Mouse (Mus musculus) hindbrain, postnatal 0 days (tissue): ENCODE data around the gene Pla2r1. TPM values are rescaled to one million over a fixed set of nuclear protein-coding genes. Genes with fewer than 3 reads are reported as not detected.
A peak's percentile ranks its signal among the peaks of the same experiment; 100 is the strongest.

Experiments
- ATAC-seq: fragments of 200-750 bp; cut with Nextera tagmentation; 2 replicates; pipeline ENCODE4 v1.8.0; 2017; ENCODE audit warnings: mild to moderate bottlenecking, moderate TSS enrichment, moderate library complexity
- DNase-seq: peaks from one replicate; pipeline ENCODE4 v3.0.0-alpha.2; 2015; ENCODE audit warnings: low spot score
- H3K27ac ChIP-seq: fragments of 300-500 bp; sonication (generic); 2 replicates; pipeline ENCODE4 v1.5.1; 2014; ENCODE audit warnings: mild to moderate bottlenecking
- H3K27me3 ChIP-seq: fragments of 300-500 bp; sonication (generic); 2 replicates; pipeline ENCODE4 v1.6.1; 2014; ENCODE audit warnings: low read length, mixed read lengths; ENCODE audit not compliant: insufficient read depth
- H3K36me3 ChIP-seq: fragments of 300-500 bp; sonication (generic); 2 replicates; pipeline ENCODE4 v1.6.1; 2014; ENCODE audit warnings: low read length, mixed read lengths; ENCODE audit not compliant: insufficient read depth
- H3K4me1 ChIP-seq: fragments of 300-500 bp; sonication (generic); 2 replicates; pipeline ENCODE4 v1.6.1; 2014; ENCODE audit warnings: antibody characterized with exemption, low read length, mixed read lengths; ENCODE audit not compliant: insufficient read depth
- H3K4me2 ChIP-seq: fragments of 300-500 bp; sonication (generic); 2 replicates; pipeline ENCODE4 v1.6.1; 2014; ENCODE audit warnings: low read depth, mild to moderate bottlenecking, low read length, moderate library complexity, mixed read lengths
- H3K4me3 ChIP-seq: fragments of 300-500 bp; sonication (generic); 2 replicates; pipeline ENCODE4 v1.5.1; 2014; ENCODE audit warnings: low read length
- H3K9ac ChIP-seq: fragments of 300-500 bp; sonication (generic); replicated peaks from 2 replicates; pipeline ENCODE4 v1.6.1; 2014; ENCODE audit warnings: mild to moderate bottlenecking, low read length, moderate library complexity, mixed read lengths
- H3K9me3 ChIP-seq: fragments of 300-500 bp; sonication (generic); 2 replicates; pipeline ENCODE4 v1.6.1; 2016; ENCODE audit warnings: low read length, mixed read lengths
- CTCF ChIP-seq: IDR thresholded peaks from 2 replicates; pipeline ENCODE4 v1.5.1; 2016; ENCODE audit warnings: antibody characterized with exemption, control low read depth, low read depth
- WGBS: fragments of 180-500 bp; shearing (Covaris S2); extraction: QIAGEN DNeasy Blood & Tissue Kit; methylation state at CpG from one replicate; pipeline ENCODE4 v1.1.7; 2014; 5-methylcytosine and 5-hydroxymethylcytosine counted together
- polyA plus RNA-seq: library from polyadenylated mRNA; unstranded; fragments of >200 nt; fragmentation: Nextera tagmentation; extraction: Ambion mirVana; gene quantifications from 2 replicates; pipeline ENCODE4 v1.2.1, GENCODE M21; 2015
- total RNA-seq: library from RNA; depleted of rRNA; stranded (reverse); fragments of >200 nt; gene quantifications from 2 replicates; pipeline ENCODE4 v1.2.3, GENCODE M21; 2014

Pla2r1 gene
- total and polyA plus RNA-seq, 2 experiments from 2014 or later = under 0.01 to 0.25 TPM

DNA sequence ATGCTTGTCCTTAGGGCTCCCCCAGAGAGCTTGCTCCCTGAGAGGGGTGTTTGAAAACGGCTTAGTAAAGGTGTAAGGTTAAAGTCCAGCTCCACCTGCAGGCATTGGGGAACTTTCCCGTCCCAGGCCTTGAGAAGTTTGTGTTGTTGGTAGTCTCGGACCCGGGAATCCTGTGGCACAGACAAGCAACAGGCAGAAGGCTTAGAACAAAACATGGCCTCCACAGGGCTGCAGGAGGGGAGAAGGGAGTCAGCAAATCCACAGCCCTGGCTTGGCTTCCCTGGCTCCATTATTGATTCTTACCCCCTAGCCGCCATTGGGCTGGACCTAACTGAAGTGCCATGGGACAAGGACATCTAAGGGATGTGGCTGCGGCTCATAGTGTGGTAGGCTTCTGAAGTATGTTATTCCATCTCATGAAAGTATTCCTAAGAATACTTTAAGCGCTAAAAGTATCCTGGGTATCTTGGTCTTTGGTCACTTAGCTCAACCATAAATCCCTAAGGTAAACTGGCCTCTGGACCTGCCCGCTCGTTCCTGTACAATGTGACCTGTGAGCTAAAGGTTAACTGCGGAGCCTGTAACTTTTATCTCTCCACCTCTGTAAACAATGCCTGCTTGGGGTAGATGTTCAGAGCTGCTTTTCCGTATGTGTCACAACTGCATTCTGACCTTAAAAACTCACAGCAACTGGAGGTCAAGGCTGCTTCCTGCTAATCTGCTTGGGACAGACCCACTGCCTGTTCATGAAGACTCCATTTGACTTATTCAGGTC is 142.9 kb downstream of the Pla2r1 start:
- Histone ChIP-seq H3K9ac (no peak overlapping the region), H3K36me3 (no peaks in the 10 kb centered on the region), H3K4me2 (no peak overlapping the region), H3K27ac (no peak overlapping the region), H3K4me3 (no peak overlapping the region), H3K9me3 (no peaks in the 10 kb centered on the region), H3K27me3 (no peaks in the 10 kb centered on the region), H3K4me1 (no peaks in the 10 kb centered on the region)
- 83% methylated on average over 11 of the region's 11 CpGs for WGBS
- DNase-seq (no peak), ATAC-seq (no peak)
- TF ChIP-seq CTCF = no peak

DNA sequence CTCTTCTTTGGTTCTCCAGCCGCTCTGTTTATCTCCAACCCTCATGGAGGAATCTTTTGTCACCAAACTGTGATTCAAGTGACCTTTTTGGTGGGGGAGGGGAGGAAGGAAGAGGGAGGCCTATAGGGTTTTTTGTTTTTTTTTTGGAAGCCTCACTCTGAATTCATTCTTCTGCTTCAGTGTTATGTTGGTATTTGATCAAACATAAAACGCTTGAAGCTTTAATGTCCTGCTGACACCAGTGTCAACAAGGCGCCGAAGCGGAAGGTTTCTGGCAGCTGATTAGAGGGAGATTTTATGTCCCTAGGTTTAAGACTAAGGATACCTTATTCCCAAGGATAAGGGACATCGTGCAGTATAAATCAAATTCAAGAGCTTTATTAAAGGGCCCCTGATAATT is 143.9 kb downstream of the Pla2r1 start:
- no peak for TF ChIP-seq CTCF
- no peaks in the 10 kb centered on the region for H3K36me3 ChIP-seq
- no peak overlapping the region for H3K9ac ChIP-seq
- 43% methylated on average over 6 of the region's 6 CpGs for WGBS
- no peaks in the 10 kb centered on the region for H3K4me1 ChIP-seq
- H3K9me3 ChIP-seq = no peaks in the 10 kb centered on the region
- H3K27me3 ChIP-seq = no peaks in the 10 kb centered on the region
- H3K4me2 ChIP-seq = no peak overlapping the region
- DNase-seq (no peak), ATAC-seq (no peak)
- 0 out of 2 replicates have a peak overlapping the region, but pooled peaks have one; percentile 7 for H3K27ac ChIP-seq
- no peak overlapping the region for H3K4me3 ChIP-seq

DNA sequence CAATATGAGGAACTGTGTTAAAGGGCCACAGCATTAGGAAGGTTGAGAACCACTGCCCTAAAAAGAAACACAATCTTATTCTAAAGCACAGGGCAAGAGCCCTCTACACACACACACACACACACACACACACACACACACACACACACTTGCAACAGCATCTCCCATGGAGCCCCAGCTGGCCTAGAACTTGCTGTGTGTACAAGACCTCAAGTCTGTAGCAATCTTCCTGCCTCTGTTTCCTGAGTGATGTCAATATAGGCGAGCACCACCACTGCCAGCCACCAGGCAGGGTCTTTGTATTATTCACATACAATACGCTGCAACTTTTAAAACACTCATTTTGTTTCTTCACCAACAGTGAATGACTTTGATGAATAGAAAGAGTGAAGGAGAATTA is 145.7 kb downstream of the Pla2r1 start:
- H3K9ac ChIP-seq = no peak overlapping the region
- WGBS = 81% methylated on average over 2 of the region's 2 CpGs

DNA sequence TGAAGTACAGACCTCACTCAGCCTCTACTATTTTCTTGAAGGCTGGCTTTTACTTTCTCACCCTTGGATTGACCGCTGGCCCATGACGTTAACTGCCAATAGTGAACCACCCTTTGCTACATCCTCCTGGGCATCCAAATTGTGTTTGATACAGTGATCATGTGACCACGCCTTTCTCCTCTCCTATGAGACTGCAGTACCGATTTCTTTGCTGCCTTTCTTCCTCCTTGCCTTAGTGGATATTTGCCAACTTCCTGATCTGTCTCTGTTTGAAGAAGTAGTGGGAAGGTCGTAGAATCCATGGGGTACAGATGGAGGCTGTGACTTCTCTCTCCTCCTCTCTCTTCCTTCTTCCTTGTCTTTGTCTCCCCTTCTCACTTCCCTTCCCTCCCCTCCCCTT is 147.7 kb downstream of the Pla2r1 start:
- no peak for TF ChIP-seq CTCF
- Histone ChIP-seq H3K36me3 (no peaks in the 10 kb centered on the region), H3K27me3 (no peaks in the 10 kb centered on the region), H3K4me1 (no peaks in the 10 kb centered on the region), H3K4me3 (no peak overlapping the region), H3K9me3 (no peaks in the 10 kb centered on the region), H3K9ac (no peak overlapping the region), H3K4me2 (no peak overlapping the region), H3K27ac (no peak overlapping the region)
- 82% methylated on average over 5 of the region's 5 CpGs for WGBS
- DNase-seq (no peak), ATAC-seq (no peak)

More for the DNA sequence above, 145.7 kb downstream of the Pla2r1 start:
- no peak for ATAC-seq
- no peak overlapping the region for H3K4me3 ChIP-seq
- no peaks in the 10 kb centered on the region for H3K36me3 ChIP-seq
- no peak for TF ChIP-seq CTCF
- no peaks in the 10 kb centered on the region for H3K9me3 ChIP-seq
- no peaks in the 10 kb centered on the region for H3K27me3 ChIP-seq
- no peak for DNase-seq
- no peaks in the 10 kb centered on the region for H3K4me1 ChIP-seq
- no peak overlapping the region for H3K4me2 ChIP-seq
- H3K27ac ChIP-seq = no peak overlapping the region

DNA sequence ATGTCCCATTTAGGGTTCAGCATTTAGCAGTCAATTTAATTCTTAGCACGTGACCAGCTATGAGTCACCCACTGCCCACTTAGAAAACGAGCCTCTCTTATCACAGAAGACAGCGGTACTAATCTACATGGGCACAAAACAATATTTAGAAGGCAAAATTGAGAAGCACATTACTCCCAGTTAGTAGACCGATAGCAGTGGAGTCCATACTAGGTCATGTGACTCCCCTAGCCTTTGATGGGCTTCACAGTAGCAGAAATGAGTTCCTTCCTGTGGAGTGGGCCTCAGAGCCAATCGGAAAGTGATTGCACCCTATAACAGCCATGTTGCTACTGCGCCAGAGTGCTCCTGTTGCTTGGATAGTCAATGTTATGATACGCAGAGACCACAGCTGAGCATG is 148.3 kb downstream of the Pla2r1 start:
- 92% methylated on average over 7 of the region's 7 CpGs for WGBS
- Histone ChIP-seq H3K4me1 (no peaks in the 10 kb centered on the region), H3K4me2 (no peak overlapping the region), H3K4me3 (no peak overlapping the region), H3K9ac (no peak overlapping the region), H3K36me3 (no peaks in the 10 kb centered on the region), H3K27me3 (no peaks in the 10 kb centered on the region), H3K27ac (no peak overlapping the region), H3K9me3 (no peaks in the 10 kb centered on the region)
- ATAC-seq (no peak), DNase-seq (no peak)
- no peak for TF ChIP-seq CTCF

DNA sequence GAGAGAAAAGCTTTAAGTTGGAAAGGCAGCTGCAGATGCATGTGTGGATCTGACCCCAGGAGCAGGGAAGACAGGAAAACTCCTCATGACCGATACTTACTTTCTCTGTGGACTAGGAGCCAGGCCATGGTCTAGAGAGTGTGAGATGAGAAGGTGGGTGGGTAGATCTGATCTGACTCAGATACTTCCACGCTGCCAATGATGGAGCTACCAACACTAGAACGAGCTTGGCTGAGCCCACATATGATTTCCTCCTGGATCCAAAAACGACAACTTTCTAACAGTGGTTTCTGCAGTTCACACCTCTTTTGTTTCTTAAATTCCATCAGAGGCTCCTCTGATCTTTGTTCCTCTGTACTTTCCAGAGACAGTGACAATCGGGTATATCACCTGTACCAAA is 151.4 kb downstream of the Pla2r1 start:
- H3K9me3 ChIP-seq = no peaks in the 10 kb centered on the region
- no peaks in the 10 kb centered on the region for H3K27me3 ChIP-seq
- H3K36me3 ChIP-seq = no peaks in the 10 kb centered on the region
- TF ChIP-seq CTCF = no peak
- ATAC-seq (no peak), DNase-seq (no peak)
- no peak overlapping the region for H3K27ac ChIP-seq
- H3K4me2 ChIP-seq = no peak overlapping the region
- H3K4me3 ChIP-seq = no peak overlapping the region
- no peaks in the 10 kb centered on the region for H3K4me1 ChIP-seq
- H3K9ac ChIP-seq = no peak overlapping the region
- WGBS = 90% methylated on average over 5 of the region's 5 CpGs

DNA sequence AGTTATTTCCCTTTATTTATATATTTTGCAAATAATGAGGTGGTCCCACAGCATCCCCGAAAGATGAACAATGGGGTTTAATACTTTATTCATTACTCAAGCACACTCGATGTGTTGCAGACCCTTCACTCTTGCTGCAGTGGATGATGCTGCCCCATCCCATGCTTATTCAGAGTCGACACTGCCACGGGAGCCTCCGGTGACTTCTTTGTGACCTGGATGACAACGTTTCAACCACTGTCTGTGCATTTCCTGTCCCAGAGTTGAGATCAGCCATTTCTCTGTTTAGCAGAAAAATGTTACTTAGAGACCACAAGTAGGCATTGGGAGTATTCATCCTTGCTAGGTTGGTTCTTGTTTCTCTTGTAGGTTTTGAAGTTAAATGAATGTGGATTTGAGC is 159.3 kb downstream of the Pla2r1 start:
- no peak for ATAC-seq
- H3K27me3 ChIP-seq = no peaks in the 10 kb centered on the region
- no peak overlapping the region for H3K27ac ChIP-seq
- whole genome bisulfite sequencing = 66% methylated on average over 6 of the region's 6 CpGs
- no peak overlapping the region for H3K4me2 ChIP-seq
- no peak overlapping the region for H3K4me3 ChIP-seq
- no peak for TF ChIP-seq CTCF
- H3K36me3 ChIP-seq = no peaks in the 10 kb centered on the region
- H3K9me3 ChIP-seq = no peaks in the 10 kb centered on the region
- DNase-seq = no peak
- H3K4me1 ChIP-seq = no peaks in the 10 kb centered on the region
- H3K9ac ChIP-seq = no peak overlapping the region
